Mouse (Mus musculus): ENCODE results near the gene Gm20388. TPM values are rescaled to one million over a fixed set of nuclear protein-coding genes. Genes with fewer than 3 reads are reported as not detected.

The Gm20388 gene
- total RNA-seq, 2 experiments from 2014 or later = 8.8 TPM

- DNase-seq (ENCODE audit: extremely low spot score in 1 of 2, low spot score in 1 of 2) = no peak
These were observed 306.5 kb downstream of the Gm20388 start for GRCm38 (mm10) chr8:120216855-120217830.

GRCm38 (mm10) chr8:120222548-120222947 is 311.9 kb downstream of the Gm20388 start:
- DNase-seq (ENCODE audit: extremely low spot score in 1 of 2, low spot score in 1 of 2) = no peak

- DNase-seq (ENCODE audit: extremely low spot score in 1 of 2, low spot score in 1 of 2) = no peak
These were observed 314.1 kb downstream of the Gm20388 start for GRCm38 (mm10) chr8:120224521-120225420.

GRCm38 (mm10) chr8:120225421-120226151 is 314.9 kb downstream of the Gm20388 start:
- DNase-seq (ENCODE audit: extremely low spot score in 1 of 2, low spot score in 1 of 2) = no peak

- DNase-seq (ENCODE audit: extremely low spot score in 1 of 2, low spot score in 1 of 2) = no peak
These were observed 316.3 kb downstream of the Gm20388 start for GRCm38 (mm10) chr8:120226700-120227577.

GRCm38 (mm10) chr8:120227578-120227876 is 316.9 kb downstream of the Gm20388 start:
- no peak for DNase-seq (ENCODE audit: extremely low spot score in 1 of 2, low spot score in 1 of 2)

GRCm38 (mm10) chr8:120227891-120228591 is 317.4 kb downstream of the Gm20388 start, which contains the start of gene Gse1:
TSS of gene Gse1 (plus strand) at chr8:120228456.
- DNase-seq (ENCODE audit: extremely low spot score in 1 of 2, low spot score in 1 of 2) = peak in 1 of 2 experiments; percentile 58

GRCm38 (mm10) chr8:120228781-120229573 is 318.3 kb downstream of the Gm20388 start:
- DNase-seq (ENCODE audit: extremely low spot score in 1 of 2, low spot score in 1 of 2) = no peak

- DNase-seq (ENCODE audit: extremely low spot score in 1 of 2, low spot score in 1 of 2) = no peak
These were observed 318.9 kb downstream of the Gm20388 start for GRCm38 (mm10) chr8:120229574-120229916.

- no peak for DNase-seq (ENCODE audit: extremely low spot score in 1 of 2, low spot score in 1 of 2)
These were observed 319.4 kb downstream of the Gm20388 start for GRCm38 (mm10) chr8:120230081-120230480.

- no peak for DNase-seq (ENCODE audit: extremely low spot score in 1 of 2, low spot score in 1 of 2)
These were observed 320.3 kb downstream of the Gm20388 start for GRCm38 (mm10) chr8:120230715-120231614.

- no peak for DNase-seq (ENCODE audit: extremely low spot score in 1 of 2, low spot score in 1 of 2)
These were observed 321.2 kb downstream of the Gm20388 start for GRCm38 (mm10) chr8:120231870-120232269.

- DNase-seq (ENCODE audit: extremely low spot score in 1 of 2, low spot score in 1 of 2) = no peak
These were observed 321.8 kb downstream of the Gm20388 start for GRCm38 (mm10) chr8:120232398-120232797.

- DNase-seq (ENCODE audit: extremely low spot score in 1 of 2, low spot score in 1 of 2) = no peak
These were observed 322.3 kb downstream of the Gm20388 start for GRCm38 (mm10) chr8:120232913-120233312.

- DNase-seq (ENCODE audit: extremely low spot score in 1 of 2, low spot score in 1 of 2) = no peak
These were observed 323.8 kb downstream of the Gm20388 start for GRCm38 (mm10) chr8:120234457-120234856.

GRCm38 (mm10) chr8:120234866-120235265 is 324.2 kb downstream of the Gm20388 start:
- DNase-seq (ENCODE audit: extremely low spot score in 1 of 2, low spot score in 1 of 2) = no peak

- no peak for DNase-seq (ENCODE audit: extremely low spot score in 1 of 2, low spot score in 1 of 2)
These were observed 332.6 kb downstream of the Gm20388 start for GRCm38 (mm10) chr8:120243222-120243621.
